Mouse (Mus musculus) liver, embryonic 14.5 days (tissue): ENCODE data around the gene Mpdu1.

ENCODE experiments used
- CTCF ChIP-seq: IDR thresholded peaks from 2 replicates; pipeline ENCODE4 v1.5.1; 2016; ENCODE audit warnings: antibody characterized with exemption, low read depth, control low read depth
- EP300 ChIP-seq: IDR thresholded peaks from 2 replicates; pipeline ENCODE4 v1.6.1; 2016; ENCODE audit warnings: antibody characterized with exemption, low read depth

- TF ChIP-seq CTCF (no peak), EP300 (no peak)
These were observed 31.1 kb upstream of the Mpdu1 start for GRCm38 (mm10) chr11:69693421-69693965.
